Mouse (Mus musculus): ENCODE results near the gene B830017H08Rik.
A peak's percentile ranks its signal among the peaks of the same experiment; 100 is the strongest.

- TF ChIP-seq CTCF (conservative IDR thresholded peaks at IDR 0.05; ENCODE audit: insufficient read depth, insufficient read length, low read depth, low read length) (peak; percentile 81), POLR2A (IDR thresholded peaks at IDR 0.05; ENCODE audit: low read depth, low read length) (no peak)
These were observed 17.2 kb upstream of the B830017H08Rik start for GRCm38 (mm10) chr16:17815411-17816402.

All from kidney, adult 2 months (tissue).